Mouse (Mus musculus): ENCODE data around the gene Tgfb2. TPM values are rescaled to one million over a fixed set of nuclear protein-coding genes. Genes with fewer than 3 reads are reported as not detected.

The Tgfb2 gene
- polyA plus RNA-seq, 1 experiment, result 6.0 TPM

DNA sequence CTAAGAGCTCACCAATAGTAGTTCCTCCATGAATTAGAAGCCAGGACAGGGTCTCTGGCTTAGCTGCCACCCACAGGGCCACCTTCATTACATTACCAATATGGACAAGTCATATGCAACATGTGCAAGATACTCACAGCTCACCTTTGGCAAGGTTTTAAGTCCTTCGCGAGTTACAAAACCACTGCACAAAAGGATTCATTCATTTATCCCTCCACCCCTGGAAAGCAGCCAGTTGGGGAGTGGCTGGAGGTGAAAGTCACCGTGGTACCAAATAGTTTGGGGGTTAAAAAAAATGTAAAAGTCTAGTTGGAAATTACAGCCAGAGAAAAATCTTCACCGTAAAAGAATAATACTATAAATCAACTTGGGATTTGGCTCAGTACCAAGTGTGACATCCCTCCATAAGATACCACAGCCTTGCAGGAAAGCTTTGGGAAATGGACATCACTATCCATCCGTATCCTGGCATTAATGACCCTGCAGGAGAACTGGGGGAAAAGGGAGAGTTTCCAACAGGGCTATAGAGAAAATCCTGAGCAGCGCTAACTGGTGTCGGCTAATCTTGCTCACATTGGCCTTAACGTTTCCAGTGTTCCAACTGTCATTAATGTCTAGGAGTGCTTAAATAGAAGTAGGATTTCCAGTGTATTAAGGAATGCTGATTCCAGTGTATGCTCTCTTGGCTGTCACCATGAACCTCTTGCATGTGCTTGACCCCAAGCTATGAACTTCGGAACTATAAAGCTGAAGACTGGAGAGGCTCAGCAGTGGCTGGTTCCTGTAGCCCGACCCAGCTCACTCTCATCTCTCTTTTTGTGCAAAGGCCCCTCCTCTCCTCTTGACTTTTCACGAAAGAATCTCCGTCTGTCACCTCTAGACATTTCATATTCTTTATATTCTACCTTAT is 68.2 kb downstream of the Tgfb2 start:
- TF ChIP-seq CTCF (IDR thresholded peaks at IDR 0.05; ENCODE audit: borderline replicate concordance, extremely low read depth, insufficient read depth, insufficient read length), result no peak
- no peak for TF ChIP-seq POLR2A (IDR thresholded peaks at IDR 0.05; ENCODE audit: borderline replicate concordance, extremely low read depth, insufficient read depth, insufficient read length, poor library complexity, severe bottlenecking)
- DNase-seq (ENCODE audit: low read depth), result no peak

DNA sequence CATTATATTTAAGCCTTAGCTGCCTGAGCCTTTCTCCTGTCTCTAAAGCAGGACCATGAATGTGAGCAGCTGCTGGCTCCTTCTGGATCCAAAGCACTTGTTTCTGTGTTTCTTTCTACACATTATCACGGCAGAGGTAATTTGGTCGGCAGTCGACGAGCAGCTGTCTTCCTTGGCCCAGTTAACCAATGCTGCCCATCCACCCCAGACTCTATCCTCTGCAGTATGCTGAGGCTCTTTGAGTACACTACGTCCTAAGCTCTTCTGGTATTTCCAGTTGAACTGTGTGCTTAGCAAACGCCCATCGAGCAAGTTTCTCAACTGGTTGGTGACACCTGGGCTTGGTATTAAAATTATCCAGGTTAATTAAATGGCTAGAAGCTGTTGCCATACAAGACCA is 70.7 kb downstream of the Tgfb2 start:
- no peak for TF ChIP-seq CTCF (IDR thresholded peaks at IDR 0.05; ENCODE audit: borderline replicate concordance, extremely low read depth, insufficient read depth, insufficient read length)
- TF ChIP-seq POLR2A (IDR thresholded peaks at IDR 0.05; ENCODE audit: borderline replicate concordance, extremely low read depth, insufficient read depth, insufficient read length, poor library complexity, severe bottlenecking), result no peak
- peak; percentile 76 for DNase-seq (ENCODE audit: low read depth)

- TF ChIP-seq CTCF (IDR thresholded peaks at IDR 0.05; ENCODE audit: borderline replicate concordance, extremely low read depth, insufficient read depth, insufficient read length), result no peak
- no peak for TF ChIP-seq POLR2A (IDR thresholded peaks at IDR 0.05; ENCODE audit: borderline replicate concordance, extremely low read depth, insufficient read depth, insufficient read length, poor library complexity, severe bottlenecking)
- DNase-seq (ENCODE audit: low read depth), result no peak
These were observed 74.3 kb downstream of the Tgfb2 start for GRCm38 (mm10) chr1:186631457-186631856.

GRCm38 (mm10) chr1:186630971-186631370 is 74.8 kb downstream of the Tgfb2 start:
- TF ChIP-seq POLR2A (IDR thresholded peaks at IDR 0.05; ENCODE audit: borderline replicate concordance, extremely low read depth, insufficient read depth, insufficient read length, poor library complexity, severe bottlenecking), result no peak
- TF ChIP-seq CTCF (IDR thresholded peaks at IDR 0.05; ENCODE audit: borderline replicate concordance, extremely low read depth, insufficient read depth, insufficient read length), result no peak
- no peak for DNase-seq (ENCODE audit: low read depth)

- peak; percentile 60 for DNase-seq (ENCODE audit: low read depth)
These were observed 78.3 kb downstream of the Tgfb2 start for GRCm38 (mm10) chr1:186627451-186627995.

DNA sequence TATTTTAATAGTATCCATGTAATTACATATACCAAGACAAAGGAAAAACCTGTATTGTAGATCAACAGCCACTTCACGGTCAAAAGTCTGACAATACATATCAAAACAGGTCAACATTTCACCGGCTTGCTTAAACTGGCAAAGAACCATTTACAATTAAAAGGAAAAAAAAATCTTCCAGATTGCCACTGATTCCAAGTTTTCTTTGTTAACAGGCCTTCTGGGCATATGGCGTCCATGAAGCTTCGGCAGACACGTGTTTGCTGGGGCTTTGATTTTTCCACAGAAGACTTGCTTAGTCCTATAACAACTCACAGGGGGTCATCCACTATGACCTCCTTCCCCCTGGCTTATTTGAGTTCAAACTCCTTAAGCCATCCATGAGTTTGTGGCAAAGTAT is 81.3 kb downstream of the Tgfb2 start:
- TF ChIP-seq CTCF (IDR thresholded peaks at IDR 0.05; ENCODE audit: borderline replicate concordance, extremely low read depth, insufficient read depth, insufficient read length), result no peak
- TF ChIP-seq POLR2A (IDR thresholded peaks at IDR 0.05; ENCODE audit: borderline replicate concordance, extremely low read depth, insufficient read depth, insufficient read length, poor library complexity, severe bottlenecking), result no peak
- peak; percentile 68 for DNase-seq (ENCODE audit: low read depth)

More at GRCm38 (mm10) chr1:186627451-186627995, 78.3 kb downstream of the Tgfb2 start:
- no peak for TF ChIP-seq CTCF (IDR thresholded peaks at IDR 0.05; ENCODE audit: borderline replicate concordance, extremely low read depth, insufficient read depth, insufficient read length)
- no peak for TF ChIP-seq POLR2A (IDR thresholded peaks at IDR 0.05; ENCODE audit: borderline replicate concordance, extremely low read depth, insufficient read depth, insufficient read length, poor library complexity, severe bottlenecking)

DNA sequence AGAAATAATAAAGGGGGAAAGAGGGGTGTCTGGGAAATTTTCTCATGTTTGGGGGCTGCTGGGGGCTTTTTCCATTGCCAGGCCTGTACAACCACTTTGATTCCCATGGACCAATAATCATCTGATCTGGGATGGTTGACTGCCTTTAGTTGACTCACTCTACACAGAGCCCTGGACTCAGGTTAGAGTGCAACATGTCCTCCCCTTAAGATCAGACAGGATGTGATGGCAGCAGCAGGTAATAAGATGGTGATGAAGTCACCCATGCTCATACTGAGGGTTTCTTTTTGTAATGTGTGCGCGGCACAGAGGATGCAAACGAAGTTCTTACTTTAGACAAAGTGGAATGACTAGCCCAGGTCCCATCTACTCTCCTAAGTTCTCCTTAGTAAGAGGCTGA is 84.0 kb downstream of the Tgfb2 start:
- TF ChIP-seq CTCF (IDR thresholded peaks at IDR 0.05; ENCODE audit: borderline replicate concordance, extremely low read depth, insufficient read depth, insufficient read length) (no peak), POLR2A (IDR thresholded peaks at IDR 0.05; ENCODE audit: borderline replicate concordance, extremely low read depth, insufficient read depth, insufficient read length, poor library complexity, severe bottlenecking) (no peak)
- no peak for DNase-seq (ENCODE audit: low read depth)

- TF ChIP-seq CTCF (IDR thresholded peaks at IDR 0.05; ENCODE audit: borderline replicate concordance, extremely low read depth, insufficient read depth, insufficient read length) (no peak), POLR2A (IDR thresholded peaks at IDR 0.05; ENCODE audit: borderline replicate concordance, extremely low read depth, insufficient read depth, insufficient read length, poor library complexity, severe bottlenecking) (no peak)
- no peak for DNase-seq (ENCODE audit: low read depth)
These were observed 87.5 kb downstream of the Tgfb2 start for GRCm38 (mm10) chr1:186618285-186618684.

- no peak for DNase-seq (ENCODE audit: low read depth)
- TF ChIP-seq CTCF (IDR thresholded peaks at IDR 0.05; ENCODE audit: borderline replicate concordance, extremely low read depth, insufficient read depth, insufficient read length) (no peak), POLR2A (IDR thresholded peaks at IDR 0.05; ENCODE audit: borderline replicate concordance, extremely low read depth, insufficient read depth, insufficient read length, poor library complexity, severe bottlenecking) (no peak)
These were observed 94.4 kb downstream of the Tgfb2 start for GRCm38 (mm10) chr1:186611371-186611770.

DNA sequence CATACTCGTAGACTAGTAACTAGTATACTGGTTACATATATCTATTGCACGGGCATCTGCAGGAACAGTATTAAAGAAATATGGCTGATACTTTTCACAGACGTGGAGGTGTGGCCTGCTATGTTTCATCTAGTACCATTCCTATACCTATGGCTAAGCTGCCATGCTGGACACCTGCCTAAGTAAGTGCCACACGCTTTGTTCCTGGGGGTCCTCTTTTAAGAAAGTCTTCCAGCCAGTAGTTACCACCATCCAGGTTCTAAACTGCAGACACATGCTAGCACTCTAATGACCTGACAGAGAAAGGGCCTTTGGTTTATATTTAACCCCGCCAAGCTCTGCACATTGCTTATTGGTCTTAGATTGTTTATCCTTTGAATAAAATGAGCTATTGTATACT is 95.3 kb downstream of the Tgfb2 start:
- no peak for TF ChIP-seq POLR2A (IDR thresholded peaks at IDR 0.05; ENCODE audit: borderline replicate concordance, extremely low read depth, insufficient read depth, insufficient read length, poor library complexity, severe bottlenecking)
- TF ChIP-seq CTCF (IDR thresholded peaks at IDR 0.05; ENCODE audit: borderline replicate concordance, extremely low read depth, insufficient read depth, insufficient read length), result no peak

DNA sequence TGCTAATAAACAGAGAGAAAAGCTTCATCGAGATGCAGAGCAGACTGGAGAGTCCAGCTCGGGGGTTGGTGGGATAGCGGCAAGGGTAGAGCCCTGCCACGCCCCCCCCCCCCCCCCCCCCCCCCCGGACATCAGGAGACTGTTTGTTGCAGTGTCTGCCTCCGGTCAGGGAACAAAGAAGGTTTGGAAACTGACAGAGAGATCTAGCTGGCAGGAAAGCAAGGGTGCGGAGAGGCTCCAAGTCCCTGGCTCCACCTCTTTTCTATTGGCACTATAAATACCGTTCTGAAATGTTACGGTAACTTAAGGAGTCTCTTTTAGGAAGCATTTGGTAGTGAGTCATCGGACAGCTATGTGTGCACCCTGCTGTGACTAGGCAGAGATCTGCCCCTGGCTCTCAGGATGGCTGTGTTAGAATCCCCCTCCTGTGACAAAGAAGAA is 96.0 kb downstream of the Tgfb2 start:
- no peak for TF ChIP-seq CTCF (IDR thresholded peaks at IDR 0.05; ENCODE audit: borderline replicate concordance, extremely low read depth, insufficient read depth, insufficient read length)
- no peak for TF ChIP-seq POLR2A (IDR thresholded peaks at IDR 0.05; ENCODE audit: borderline replicate concordance, extremely low read depth, insufficient read depth, insufficient read length, poor library complexity, severe bottlenecking)
- peak; percentile 85 for DNase-seq (ENCODE audit: low read depth)

More for the DNA sequence above, 95.3 kb downstream of the Tgfb2 start:
- no peak for DNase-seq (ENCODE audit: low read depth)
